Mouse (Mus musculus) frontal cortex, adult (tissue): ENCODE measurements around the gene Cfap43.

Experiments used
- ATAC-seq: cut with Nextera tagmentation; 2 replicates; pipeline ENCODE4 v1.9.2; 2017; ENCODE audit warnings: mild to moderate bottlenecking, moderate library complexity, mixed read lengths; ENCODE audit not compliant: low TSS enrichment

The Cfap43 gene

GRCm38 (mm10) chr19:47885886-47886285 lies 33.2 kb downstream of the Cfap43 start:
- no peak for ATAC-seq

- no peak for ATAC-seq
Measured at GRCm38 (mm10) chr19:47885191-47885743, 33.8 kb downstream of the Cfap43 start.

GRCm38 (mm10) chr19:47884296-47885085 lies 34.6 kb downstream of the Cfap43 start:
- ATAC-seq = no peak

- no peak for ATAC-seq
Measured at GRCm38 (mm10) chr19:47882882-47883254, 36.2 kb downstream of the Cfap43 start.

DNA sequence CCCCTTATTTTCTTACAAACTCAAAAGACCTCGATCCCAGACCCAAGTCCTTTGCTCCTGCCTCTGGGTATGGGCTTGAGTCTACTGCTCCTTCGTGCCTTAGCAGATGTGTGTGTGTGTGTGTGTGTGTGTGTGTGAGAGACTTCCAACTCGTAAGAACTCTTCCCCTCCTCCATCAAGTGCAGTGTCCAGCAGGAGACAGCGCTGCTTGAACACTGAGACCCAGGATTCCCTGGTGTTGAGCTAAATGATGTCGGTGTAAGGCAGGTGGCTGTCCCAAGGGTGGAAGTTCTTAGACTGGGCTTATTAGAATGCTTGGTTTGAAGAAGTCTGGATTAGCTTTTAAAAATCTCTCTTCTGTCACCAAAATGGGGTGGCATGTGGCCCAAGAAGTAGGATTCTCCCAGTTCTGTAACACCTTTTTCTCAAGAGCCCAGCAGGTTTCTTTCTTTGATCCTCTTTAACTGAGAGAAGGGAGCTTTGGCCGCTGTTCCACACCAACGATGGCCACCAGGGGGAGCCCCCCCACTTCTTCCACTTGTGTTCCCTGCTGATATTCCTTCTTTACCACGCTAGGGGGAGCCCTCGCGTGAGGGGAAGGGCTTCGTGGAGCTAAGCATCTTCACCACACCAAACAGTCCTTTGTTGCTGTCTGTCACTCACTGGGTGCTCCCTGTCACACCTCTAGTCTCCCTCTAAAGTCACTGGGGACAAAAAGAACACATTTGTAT lies 36.8 kb downstream of the Cfap43 start:
- peak; percentile 98 for ATAC-seq

DNA sequence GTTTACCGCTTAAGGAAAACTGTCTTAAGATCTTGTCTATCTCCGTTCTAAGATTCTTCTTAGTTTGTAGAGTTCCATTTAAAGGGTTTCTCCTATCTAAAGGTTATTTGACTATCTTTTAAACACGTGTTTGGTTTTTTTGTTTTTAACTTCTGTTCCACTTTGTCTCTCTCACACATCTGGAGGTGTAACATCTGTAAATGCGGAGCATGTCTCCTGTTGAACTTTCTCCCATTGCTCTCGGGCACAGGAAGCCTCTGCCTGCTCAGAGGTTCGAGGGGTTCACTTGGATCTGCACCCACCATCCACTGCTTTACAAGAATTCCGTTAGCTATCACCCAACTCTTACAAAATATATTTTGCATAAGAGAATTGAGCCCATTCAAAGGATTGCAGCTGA lies 37.5 kb downstream of the Cfap43 start:
- ATAC-seq = no peak

GRCm38 (mm10) chr19:47876252-47876651 lies 42.8 kb downstream of the Cfap43 start:
- ATAC-seq = no peak

DNA sequence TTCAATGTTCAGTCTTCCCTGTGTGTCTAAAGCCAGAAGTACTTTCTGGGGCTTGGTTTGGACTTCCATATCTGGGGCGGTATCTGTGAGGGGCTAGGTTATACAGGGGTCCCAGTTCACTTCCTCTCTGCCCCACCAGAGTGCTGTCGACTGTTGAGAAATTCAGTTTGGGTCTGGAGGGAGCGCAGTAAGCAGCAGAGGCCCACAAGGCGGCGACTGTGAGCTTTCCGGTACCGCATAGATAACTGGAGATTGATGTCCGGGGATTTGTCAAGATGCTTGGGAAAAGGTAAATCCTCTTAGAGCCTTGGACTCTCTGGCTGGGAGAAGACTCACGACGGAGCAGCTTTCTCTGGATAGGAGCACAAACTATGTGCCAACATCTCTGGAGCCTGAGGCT lies 47.6 kb downstream of the Cfap43 start:
- ATAC-seq = peak; percentile 44; the same call in 1 of the 2 replicates

DNA sequence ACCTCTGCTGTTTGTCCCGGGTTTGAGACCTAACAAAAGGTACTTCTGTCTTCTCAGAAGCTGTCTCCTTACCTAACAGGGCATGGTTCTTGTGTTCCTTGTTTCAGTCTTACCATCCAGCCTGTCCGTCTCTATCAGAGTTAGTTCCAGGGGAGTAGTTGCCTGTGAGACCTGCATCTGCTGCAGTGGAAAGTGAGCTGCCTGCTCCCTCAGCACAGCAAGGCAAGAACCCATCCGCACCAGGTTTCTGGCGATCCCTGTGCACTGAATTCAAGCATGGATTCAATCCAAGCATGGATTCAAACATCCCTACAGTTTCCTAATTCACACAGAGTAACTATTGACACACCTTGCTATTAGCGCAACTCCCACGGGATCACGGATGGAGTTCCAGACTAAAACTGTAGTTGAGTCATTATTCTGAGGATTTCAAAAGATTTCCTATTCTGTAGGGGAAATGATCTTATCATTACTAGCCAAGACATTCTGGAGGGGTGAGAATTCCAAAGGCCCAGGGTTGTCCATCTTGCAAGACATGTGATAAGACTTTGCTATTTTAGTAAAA lies 48.9 kb downstream of the Cfap43 start:
- no peak for ATAC-seq

- ATAC-seq = no peak
Measured at GRCm38 (mm10) chr19:47869516-47869915, 49.6 kb downstream of the Cfap43 start.

GRCm38 (mm10) chr19:47868951-47869350 lies 50.1 kb downstream of the Cfap43 start:
- ATAC-seq = no peak

DNA sequence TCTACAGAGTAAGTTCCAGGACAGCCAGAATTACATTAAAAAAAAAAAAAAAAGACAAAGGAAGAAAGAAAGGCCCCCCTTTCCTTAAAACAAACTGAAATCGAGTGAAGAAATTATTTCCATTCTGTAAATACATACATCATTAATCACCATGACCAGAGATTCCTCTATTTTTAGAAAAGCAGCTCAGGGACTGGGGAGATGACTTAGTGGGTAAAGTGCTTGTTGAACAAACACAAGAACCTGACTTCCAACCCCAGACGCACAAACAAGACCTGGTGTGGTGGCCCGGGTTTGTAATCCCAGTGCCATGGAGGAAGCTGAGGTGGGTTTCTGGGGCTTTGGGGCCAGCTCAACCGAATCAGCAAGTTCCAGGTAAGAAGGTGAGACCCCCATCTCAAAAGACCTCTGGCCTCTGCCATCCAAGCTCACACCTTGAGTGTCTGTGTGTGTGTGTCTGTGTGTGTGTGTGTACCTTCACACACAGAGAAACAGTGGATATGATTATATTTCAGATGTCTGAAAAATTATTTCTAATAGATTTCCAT lies 51.4 kb downstream of the Cfap43 start:
- ATAC-seq = no peak

DNA sequence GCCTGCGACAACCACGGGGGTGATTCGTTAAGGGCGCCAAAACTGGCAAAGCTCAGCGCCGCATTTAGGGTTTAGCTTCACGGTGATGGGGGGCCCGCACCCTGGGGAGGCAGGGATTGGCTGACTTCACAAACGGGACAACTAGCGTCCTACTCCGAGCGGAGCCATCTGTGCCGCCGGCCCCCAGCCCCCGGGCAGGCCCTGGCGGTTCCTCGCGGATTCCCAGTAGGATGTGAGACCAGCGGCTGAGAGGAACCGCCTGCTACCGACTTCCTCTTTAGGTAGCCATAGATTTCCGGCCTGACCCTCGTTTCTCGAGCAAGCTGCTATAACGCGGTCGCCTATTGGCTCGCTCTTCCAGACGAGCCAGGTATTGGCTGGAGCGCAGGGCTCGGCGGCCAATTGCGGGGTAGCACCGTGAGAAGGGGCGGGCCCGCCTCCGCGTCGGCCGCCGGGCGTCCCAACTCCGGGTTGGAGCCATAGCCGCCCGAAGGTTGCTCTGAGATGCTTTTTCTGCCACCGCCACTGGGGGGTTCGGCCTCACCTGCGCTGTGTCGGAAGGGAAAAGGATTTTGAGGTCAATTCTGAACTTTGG lies 53.6 kb downstream of the Cfap43 start, which contains the start of gene Gsto2:
Gene Gsto2, plus strand, starts transcription at position 182 of the 595 bp plus-strand sequence.
- ATAC-seq = peak; percentile 99

DNA sequence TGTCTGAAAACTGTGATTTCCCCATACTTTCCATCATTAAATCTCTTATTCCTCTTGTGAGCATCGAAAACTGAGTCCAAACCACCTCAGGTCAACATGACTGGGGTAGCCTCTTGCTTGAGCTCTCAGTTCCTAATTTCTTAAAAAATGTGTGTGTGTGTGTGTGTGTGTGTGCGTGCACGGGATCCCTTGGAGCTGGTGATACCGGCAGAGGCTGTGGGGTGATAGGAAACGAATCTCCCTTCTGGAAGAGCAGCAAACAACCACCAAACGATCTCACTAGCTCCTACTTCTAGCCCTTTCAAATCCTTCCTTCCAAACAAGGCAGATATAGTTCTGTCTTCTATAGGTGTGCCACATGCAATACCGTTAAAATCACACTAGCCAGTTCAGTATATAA lies 54.4 kb downstream of the Cfap43 start:
- no peak for ATAC-seq

DNA sequence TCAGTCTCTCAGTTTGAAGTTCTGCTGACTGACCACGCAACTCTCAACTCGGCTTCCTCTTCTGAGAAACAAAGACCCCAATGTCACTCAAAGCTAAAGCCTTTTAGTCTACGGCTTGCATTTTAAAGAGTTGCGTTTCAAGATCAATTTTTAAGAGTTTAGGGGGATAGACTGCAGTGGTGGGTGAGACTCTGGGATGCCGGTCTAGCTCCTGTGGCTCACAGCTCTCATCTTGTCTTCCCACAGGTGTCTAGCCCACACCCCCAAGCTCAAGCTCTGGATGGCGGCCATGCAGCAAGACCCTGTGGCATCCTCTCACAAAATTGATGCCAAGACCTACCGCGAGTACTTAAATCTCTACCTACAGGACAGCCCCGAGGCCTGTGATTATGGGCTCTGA lies 55.0 kb downstream of the Cfap43 start:
- no peak for ATAC-seq

GRCm38 (mm10) chr19:47862581-47862980 lies 56.5 kb downstream of the Cfap43 start:
- no peak for ATAC-seq

DNA sequence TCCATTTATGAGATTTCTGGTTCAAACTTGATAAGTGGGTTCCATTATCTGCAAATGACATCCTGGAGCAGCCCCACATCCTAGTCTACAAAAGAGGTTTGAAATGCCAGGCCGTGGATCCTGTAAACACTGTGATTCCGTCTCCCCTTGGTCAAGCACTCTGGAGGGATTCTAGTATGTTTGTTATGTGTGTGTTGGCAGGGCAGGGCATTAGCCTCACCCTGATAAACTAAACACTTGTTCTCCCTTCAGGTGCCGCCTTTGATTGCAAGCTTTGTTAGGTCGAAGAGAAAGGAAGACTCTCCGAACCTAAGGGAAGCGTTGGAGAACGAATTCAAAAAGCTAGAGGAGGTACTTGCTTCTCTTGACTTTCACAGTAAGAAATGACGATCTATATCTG lies 59.9 kb downstream of the Cfap43 start:
- ATAC-seq = no peak

DNA sequence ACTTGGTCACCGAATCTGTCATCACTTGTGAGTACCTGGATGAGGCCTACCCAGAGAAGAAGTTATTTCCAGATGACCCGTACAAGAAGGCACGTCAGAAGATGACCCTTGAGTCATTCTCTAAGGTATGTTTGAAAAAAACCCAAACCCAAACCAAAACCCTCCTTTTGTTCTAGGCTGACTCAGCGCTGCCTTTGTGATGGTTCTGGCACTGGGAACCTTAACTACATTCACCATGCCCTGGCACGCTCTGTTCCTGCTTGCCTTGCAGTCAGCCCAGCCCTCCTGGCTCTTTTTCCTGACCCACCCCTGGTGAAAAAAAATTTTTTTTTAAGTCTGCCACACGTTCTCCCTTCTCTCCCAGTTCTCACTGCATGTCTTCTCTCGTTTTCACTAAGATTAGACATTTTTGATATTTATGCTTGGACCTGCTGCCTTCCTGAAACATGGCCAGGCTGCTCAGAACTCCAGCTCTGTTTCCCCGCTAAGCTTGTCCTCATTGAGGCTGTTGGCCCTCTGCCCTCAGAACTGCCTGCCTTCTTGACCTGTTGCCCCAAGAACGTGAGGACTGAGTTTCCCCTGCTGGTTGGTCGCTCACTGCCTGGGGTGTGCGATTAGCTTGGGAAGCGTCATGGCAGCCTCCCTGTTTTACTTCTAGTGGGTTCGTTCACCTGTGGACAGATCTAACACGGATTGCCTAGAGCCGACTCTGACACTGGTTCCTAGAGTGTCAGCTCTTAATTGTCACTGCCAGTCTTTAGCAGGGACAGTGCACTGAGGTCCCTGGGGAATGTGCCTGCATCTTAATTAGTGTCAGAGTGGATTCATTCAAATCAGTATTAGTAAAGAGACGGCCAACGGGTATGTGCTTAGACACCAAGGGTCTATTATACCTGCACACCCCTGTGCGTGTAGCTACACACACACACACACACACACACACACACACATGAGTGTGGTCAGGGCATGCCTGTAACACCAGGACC lies 60.8 kb downstream of the Cfap43 start:
- ATAC-seq = no peak

GRCm38 (mm10) chr19:47854796-47855783 lies 64.0 kb downstream of the Cfap43 start, which contains the start of gene Gsto1:
Gsto1 (plus strand) TSS chr19:47854970.
- ATAC-seq = peak; percentile 95
